Mouse (Mus musculus): ENCODE results near the gene Aqp5. TPM values are rescaled to one million over a fixed set of nuclear protein-coding genes. Genes with fewer than 3 reads are reported as not detected.

Gene Aqp5
- not detected for polyA plus RNA-seq (2017; shearing (Covaris generic))

DNA sequence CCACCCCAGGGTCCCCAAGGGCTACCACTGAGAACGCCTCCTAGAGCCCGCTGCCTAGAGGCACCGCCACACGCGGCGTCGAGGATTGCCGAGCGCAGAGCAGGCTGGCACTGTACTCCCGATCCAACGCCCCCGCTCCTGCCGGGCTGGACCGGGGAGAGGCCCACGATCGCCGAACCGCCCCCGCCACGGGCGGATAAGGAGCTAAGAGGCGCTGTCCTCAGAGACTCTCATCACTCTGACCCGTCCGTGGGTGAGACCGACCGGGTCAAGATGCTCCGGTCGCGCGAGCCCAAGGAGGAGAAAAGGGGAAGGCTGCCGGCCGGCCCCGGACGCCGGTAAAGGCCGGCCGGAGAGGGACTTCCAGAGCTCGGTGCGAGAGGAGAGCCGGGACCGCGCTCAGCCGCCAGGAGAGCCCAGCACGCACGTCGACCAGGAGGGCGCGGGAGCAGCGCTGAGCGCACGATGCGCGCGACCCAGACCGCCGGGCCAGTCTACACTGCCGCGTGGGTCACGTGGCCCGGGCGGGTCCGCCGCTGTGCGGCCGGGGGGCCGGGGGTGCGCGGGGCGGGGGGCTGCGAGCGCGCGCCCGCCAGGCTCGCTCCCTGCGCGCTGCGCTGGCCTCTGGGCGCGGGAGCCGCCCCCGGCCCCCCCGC, at the start of gene Aqp5:
Aqp5 (plus strand) TSS at position 354 of the 656 bp plus-strand sequence.
- ATAC-seq = no peak

DNA sequence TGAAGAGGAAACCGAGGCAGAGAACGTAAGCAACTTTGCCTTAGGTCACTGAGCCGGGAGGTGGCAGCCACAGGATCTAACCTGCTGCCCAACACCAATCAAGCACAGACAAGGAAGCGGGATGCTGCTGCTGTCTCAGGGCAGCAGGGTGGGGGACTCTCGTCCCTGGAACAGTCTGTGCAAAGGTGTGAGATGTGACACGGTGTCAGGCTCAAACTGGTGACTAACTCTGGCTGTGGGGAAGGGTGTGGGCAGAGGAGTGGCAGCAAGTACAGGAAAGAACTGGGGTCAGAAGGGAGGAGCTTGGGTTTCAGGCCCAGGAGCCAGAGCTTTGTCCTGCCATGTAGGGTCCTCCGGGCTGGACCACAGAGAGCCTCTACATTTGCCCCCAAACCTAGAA, 46.5 kb upstream of the Aqp5 start:
- no peak for ATAC-seq

DNA sequence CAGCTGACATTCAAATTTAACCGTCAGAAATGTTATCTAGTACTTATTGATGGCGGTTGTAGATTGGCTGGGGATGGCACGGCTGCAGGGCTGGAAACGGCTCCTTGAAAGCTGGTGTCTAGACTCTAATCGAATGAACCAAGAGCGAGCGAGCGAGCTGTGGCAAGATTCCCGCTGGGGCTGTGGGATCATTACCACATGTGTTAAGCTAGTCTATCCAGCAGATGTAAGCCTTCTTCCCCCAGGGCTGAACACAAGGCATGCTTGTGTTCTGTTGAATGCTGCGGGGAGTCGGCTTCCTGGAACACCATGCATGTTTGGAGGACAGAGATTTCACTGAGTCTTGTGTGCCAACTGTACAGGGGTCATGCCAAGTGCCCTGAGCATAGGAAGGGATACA, 44.0 kb upstream of the Aqp5 start:
- ATAC-seq = no peak

DNA sequence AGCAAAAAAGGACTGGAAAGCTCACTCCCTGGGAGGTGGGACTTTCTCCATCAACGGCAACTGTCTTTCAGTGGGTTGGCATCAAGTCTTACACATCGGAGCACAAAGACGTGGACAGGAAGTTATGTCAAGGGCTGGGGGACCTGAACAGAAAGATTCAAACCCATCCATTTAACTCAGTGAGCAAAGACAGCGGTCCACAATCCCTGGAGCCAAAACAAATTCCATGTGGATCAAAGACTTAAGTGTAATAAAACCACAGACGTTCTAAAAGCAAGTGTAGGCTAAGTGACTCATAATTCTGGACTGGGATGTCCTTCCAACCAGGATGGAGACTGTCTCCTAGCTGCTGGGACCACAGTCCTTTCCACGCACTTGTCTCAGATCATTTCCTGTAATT, 42.9 kb upstream of the Aqp5 start:
- ATAC-seq = no peak

DNA sequence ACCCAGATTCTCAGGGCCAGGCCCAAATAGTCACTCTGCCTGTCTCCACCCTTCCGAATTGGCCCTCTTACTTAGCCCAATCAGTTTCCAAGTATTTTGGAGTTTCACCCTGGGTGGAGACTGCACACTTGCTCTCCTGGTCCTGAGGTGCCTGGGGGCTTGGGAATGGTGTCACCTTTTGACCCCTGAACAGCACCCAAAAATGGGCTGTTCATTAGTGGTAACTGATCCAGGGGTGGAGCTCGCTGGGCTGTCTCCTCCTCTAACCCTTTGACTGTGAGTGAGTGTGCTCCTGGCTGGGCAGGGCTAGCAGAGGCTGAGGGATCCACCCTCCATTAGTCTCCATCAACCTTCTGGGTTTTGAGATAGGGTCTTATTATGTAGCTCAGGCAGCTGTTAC, 40.7 kb upstream of the Aqp5 start:
- no peak for ATAC-seq

DNA sequence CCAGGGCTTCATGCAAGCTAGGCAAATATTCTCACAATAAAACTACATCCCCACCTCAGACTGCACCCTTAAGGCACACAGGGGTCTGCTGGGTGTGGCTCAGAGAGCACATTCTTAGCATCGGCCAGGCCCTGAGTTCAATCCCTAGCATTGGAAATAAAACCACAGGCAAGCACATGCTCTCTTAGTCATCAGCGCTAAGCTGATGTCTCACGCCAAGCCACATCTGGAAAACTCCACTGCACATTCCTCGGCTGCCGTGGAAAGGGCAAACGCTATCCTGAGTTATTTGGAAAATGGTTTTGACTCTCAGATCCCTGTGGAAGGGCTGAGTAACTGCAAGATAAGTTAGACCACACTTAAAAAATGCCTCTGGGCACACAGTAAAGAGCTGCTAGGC, 36.8 kb upstream of the Aqp5 start:
- ATAC-seq = no peak

DNA sequence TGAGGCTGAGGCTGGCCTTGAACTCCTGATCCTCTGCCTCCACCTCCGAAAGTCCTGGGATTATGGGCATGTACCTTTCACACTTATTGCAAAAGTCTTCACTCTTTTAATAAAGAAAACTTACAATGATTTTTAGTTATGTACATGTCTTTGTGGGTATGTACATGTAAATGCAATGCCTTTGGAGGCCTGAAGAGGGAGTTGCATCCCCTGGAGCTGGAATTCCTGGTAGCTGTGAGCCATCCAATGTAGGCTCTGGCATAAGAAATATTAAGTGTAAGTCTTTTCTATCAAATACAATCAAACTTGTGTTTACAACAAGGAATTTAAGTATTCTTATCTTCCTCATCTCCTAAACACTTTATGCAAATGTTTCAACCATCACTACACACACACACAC, 31.6 kb upstream of the Aqp5 start:
- no peak for ATAC-seq

DNA sequence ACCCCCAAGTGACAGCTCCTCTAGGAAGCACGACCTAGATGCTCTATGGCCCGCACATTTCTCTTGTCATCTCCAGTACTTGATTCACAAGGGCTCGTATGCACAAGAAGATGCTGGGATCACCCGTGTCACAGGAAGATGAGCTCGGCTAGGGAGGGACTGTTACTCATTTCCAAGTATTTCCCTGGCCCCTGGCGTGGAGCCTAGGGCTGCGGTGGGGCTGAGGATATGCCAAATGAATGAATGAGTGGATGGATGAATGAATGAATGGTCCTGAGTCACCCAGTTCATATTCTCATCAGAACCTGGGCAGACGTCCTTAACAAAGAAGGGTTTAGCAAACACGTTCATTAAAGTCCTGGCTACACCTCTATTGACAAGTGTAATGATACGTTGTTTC, 30.3 kb upstream of the Aqp5 start:
- no peak for ATAC-seq

DNA sequence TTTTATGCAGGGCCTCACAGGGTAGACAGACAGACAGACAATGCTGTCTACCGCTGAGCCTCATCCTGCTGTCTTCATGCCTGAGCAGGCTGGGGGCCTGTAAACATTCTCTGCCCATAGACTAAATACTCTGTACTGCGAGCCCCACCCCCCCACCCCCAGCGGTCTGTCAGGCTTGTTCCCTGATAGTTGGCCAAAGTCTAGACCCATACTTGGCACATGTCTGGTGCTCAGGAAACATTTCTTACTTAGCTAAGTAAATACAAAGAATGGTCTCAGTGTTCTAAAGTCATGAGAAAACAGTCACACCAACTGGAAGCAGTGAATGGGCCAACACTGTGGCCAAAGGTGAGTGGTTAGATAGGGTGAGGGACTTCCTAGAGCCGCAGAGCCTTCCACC, 23.2 kb upstream of the Aqp5 start:
- ATAC-seq = no peak

DNA sequence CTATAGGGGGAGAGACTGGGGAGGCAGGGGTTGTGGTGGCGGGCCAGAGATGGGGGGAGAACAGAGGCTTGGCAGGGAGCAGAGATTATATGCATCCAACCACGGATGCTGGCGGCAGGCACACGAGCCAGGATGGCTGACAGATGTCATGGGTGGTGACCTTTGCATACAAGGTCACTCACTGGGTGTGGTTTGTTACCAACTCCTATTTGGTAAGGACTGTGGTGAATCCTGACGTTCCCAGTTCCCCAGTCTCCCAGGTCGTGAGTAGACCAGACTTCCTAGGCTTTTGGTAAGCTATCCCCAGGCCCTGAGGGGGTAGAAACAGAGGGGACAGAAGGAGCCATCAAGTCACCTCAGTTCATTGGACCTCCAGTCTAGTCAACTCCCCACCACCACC, 21.9 kb upstream of the Aqp5 start:
- ATAC-seq = no peak

DNA sequence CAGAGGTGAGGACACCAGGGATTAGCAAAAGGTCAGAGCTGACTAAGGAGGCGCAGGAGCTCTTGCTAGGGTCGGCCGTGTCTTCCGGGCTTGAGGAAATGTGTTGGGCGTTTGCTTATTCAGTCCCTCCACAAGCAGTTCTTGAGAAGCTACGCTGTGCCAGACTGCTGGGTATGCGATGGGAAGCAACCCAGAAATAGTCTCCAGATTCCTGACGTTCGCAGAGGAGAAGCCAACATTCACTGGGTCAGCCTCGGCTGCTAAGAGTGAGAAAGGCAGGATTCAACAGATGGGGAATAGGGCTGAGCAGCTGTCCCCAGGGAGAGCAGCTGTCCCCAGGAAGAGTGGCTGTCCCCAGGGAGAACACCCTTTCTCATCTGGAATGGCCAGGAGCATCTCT, 21.5 kb upstream of the Aqp5 start:
- no peak for ATAC-seq

DNA sequence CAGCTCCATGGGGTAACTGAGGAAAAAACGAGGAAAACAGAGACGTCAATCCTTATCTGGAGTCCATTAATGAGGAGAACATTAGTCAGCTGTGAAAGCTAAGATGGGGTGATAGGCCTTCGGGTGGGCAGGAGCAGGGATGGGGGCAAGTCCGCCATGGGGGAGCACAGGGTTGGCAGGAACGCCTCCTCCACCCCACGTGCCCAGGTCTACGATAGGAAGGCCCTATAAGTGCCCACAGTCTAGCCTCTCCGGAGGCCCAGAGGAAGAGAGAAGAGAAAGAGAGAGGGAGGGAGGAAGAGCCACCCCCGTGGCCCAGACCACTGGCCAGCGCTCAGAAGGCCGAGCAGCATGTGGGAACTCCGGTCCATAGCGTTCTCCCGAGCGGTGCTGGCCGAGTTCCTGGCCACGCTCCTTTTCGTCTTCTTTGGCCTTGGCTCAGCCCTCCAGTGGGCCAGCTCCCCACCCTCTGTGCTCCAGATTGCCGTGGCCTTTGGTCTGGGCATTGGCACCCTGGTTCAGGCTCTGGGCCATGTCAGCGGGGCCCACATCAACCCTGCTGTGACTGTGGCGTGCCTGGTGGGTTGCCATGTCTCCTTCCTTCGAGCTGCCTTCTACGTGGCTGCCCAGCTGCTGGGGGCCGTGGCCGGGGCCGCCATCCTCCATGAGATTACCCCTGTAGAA, 11.6 kb upstream of the Aqp5 start, which contains the start of gene Aqp2:
Aqp2 (plus strand) TSS at position 254 of the 684 bp plus-strand sequence.
- no peak for ATAC-seq

DNA sequence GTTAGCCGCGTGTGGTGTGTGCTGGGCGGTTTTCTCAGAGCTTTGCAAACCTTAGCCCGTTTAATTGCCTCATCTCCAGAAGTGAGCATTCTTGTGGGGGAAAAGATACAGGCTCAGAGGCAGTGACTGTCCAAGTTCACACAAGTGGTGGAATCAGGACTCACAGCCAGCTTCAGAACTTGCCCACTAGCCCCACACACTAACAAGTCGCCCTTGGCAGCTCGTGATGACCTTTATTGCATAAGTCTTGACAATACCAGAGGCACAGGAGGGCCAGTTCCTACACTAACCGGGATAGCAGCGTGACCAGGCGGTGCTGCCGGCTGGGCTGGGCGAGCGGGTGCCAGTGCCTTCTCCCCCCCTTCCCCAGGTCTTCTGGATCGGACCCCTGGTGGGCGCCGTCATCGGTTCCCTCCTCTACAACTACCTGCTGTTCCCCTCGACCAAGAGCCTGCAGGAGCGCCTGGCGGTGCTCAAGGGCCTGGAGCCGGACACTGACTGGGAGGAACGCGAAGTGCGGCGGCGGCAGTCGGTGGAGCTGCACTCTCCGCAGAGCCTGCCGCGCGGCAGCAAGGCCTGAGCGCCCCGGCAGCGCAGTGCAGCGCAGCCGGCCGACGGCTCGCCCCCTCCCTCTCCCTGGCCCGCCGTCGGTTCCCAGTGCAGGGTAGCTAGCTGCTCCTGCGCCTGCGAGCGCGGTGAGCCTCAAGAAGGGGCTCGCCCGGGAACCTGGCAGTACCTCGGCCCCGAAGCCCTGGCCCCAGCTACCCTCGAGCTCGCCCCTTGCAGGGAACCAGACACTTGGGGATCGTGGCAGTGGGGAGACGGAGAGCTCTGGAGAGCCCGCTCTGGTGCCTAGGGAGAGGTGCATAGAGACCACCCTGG, 6.9 kb upstream of the Aqp5 start:
- ATAC-seq = no peak

DNA sequence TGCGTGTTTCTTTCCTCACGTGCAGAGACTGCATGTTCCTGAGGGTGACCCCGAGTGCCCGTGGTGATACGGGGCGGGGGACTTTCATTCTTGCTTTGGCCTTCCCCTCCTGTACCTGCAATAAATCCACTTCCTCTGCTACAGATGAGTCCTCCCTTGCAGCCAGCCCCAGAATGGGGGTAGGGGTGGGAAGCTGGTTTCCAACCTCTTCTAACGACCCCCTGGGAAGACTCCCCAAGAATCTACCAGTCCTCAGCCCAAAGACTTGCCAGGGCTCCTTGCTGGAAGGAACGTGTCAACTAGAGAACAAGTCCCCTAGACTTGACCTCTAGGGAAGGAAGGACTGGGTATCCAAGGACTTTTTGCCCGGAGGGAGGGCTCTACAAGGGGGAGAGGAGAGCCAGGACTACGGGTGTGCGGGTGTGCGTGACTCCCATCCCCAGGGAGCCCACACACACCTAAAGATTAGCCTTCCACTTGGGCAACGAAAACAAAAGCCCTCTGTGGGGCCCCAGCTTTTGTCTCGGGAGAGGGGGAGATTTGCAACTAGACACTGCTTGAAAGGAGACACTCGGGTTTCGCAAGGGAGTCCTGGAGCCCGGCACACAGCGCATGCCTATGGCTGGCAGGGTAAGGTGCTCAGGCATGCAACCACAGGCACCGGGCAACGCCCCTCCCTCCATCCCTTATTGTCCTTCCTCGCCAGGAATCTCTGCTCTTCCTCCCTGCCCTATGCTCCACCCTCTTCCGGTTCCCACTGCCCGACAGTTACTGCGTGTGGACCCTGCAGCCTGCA, 6.0 kb upstream of the Aqp5 start:
- no peak for ATAC-seq

DNA sequence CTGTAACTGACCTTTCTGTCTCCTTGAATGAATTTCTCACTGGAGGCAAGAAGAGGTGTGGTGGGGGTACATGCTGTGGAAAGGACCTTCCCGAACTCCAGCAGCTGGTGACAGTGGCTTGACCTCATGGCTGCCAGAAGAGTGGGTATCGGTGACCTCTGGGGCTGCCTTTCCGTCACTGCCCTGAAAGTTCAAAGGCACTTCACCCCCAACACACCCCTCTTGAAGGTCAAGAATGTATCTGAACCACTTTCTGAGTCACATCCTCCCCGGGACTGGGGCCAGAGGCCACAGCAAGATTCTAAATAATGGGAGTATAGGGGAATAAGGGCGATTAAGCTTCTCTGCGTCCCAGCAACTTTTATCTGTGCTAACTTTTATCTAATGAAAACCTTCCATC, 4.8 kb upstream of the Aqp5 start:
- no peak for ATAC-seq

DNA sequence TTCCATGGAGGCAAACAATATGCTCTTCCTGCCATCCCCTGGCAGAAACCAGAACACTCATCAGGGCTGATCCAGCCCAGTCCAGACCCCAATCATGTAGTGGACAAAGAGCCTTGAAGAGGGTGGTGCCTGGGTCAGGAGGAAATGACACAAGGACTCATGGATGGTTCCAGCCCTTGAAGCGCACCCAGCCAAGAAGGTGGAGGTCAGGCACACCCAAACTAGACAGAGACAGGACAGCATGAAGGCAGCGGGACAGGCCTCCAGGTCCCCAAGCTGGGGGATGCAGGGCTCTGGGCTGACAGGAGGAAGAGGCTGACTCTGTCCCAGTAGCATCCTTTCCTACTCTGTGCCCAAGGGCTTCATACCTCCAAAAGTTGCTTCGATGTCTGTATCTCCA, 4.1 kb upstream of the Aqp5 start:
- no peak for ATAC-seq

DNA sequence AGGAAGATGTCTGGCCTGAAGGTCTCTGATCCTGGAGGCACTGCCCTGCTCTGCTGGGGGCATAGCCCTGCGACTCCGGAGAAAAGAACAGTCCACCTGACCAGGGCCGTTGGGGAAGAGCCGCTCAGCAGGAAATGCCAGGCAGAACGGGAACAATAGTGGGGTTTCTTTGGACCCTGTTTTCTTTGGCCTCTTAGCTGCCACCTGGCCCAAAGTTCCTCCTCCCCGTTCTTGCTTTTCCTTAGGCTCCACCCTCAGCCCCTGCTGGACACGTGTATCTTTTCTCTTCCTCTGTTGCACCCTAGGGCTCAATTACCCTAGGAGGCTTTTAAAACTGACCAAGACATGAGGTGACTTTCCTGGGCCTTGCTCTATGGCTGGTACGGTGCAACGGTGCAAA, 1.3 kb upstream of the Aqp5 start:
- ATAC-seq = no peak

DNA sequence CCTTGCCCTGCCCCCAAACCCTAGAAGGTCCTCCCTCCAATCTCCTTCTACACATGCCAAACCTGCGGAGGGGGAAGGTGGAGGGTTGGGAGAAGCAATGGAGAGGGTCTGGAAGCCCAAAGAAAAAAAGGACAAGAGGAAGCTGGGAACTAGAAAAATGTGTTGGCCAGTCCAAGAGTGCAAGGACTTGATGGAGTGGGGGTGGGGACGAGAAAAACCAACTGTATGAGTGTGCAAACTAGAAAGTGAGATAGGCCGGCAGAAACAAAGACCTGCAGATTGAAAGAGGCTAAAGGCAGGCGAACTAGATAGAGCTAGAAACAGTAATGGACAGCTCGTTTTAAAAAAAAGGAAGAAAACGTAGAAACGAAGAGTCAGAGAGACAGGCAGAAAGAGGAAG, 878 bp upstream of the Aqp5 start:
- ATAC-seq = no peak

DNA sequence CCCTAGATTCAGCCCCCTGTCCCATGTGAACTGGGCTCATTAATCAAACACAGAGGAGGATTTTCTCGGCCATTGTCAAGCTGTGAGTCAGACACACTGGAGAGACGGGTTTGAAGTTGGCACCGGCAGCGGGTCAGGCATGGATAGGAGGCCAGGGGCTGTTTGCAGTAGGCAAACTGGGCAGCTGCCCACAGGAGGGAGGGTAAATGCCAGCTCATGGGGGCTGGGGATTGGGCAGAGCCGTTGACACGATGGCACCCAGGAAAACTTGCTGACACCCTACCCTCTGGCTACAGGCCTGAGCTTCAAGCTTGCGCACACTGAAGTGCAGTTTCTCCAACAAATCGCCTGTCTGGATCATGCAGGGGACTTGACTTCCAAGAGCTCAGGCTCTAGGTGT, 1.6 kb downstream of the Aqp5 start:
- ATAC-seq = no peak

DNA sequence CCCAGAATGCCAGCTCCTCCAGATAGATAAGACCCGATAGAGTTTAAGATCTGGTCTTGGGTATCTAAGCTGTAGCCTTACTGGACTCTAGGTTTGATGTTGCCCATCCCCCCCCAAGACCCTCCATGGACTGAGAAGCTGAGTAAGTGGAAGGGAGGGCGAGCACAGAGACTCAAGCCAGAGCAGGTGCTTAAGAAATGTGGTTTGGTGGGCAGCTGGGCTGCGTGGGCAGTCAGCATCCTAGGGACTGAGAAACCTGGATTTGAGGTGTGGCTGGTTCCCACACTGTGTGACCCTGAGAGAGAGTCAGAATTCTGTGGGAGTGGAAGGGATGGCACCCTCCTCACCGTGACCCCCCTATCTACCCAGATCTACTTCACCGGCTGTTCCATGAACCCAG, 2.3 kb downstream of the Aqp5 start:
- ATAC-seq = no peak

DNA sequence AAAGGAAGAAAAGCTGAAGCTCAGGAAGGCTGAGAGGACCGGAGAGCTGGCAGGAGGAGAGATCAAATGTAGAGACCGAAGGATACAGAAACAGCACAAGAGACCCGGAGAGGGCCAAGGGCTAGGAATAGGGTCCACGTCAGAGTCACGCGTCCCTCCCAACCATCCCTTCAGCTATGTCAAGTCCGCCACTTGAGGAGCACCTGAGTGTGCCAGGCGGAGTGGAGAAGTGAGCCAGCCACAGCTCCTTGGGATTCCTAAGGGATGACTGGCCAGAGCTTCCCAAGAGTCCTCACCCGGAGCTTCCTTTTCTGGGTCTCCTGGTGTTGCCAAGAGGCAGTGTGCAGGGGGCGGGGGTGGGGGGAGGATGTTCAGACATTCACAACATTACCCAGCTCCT, 4.4 kb downstream of the Aqp5 start:
- ATAC-seq = no peak

DNA sequence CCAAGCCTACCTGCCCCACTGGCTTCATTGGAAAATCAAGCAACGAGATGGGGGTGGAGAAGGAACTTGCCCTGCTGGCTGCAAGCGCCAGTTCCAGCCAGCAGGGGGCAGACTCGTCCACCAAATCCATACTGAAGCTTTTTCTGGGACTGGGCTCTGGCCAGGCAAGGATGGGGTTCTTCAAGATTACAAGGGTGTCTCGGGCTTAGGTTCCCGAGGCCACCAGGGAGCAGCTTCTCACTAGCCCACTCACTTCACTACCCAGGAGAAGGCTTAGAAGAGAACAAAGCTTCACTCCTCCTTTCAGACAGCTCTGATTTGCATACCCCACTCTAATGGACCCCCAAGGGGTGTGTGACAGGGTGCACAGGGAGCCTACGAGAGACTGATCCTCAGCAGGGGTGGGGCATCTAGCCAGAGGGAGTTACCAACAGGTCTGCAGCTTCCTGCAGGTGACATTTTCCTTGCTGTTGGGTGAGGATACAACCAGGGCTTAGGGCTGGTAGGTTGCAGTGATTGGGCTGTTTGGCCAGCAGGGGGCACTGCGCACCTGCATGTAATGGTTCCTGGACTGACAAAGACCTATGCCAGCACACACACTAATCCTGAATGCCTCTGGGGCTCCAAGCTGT, 5.6 kb downstream of the Aqp5 start:
- ATAC-seq = peak; percentile 59
